Mouse (Mus musculus) embryonic fibroblast, embryonic 13.5 days (primary cell): Measurements from ENCODE around the gene Carmil3. TPM values are rescaled to one million over a fixed set of nuclear protein-coding genes. Genes with fewer than 3 reads are reported as not detected.

Source experiments
- H3K27ac ChIP-seq: 2 replicates; pipeline ENCODE4 v1.5.1; 2012; ENCODE audit warnings: low read length, control low read depth, inconsistent platforms; ENCODE audit not compliant: insufficient read depth
- H3K4me1 ChIP-seq: 2 replicates; pipeline ENCODE4 v1.6.1; 2011; ENCODE audit warnings: low read length; ENCODE audit not compliant: control insufficient read depth, insufficient read depth
- H3K4me3 ChIP-seq: 2 replicates; pipeline ENCODE4 v1.5.1; 2011; ENCODE audit warnings: mild to moderate bottlenecking, control low read depth, low read length; ENCODE audit not compliant: insufficient read depth
- CTCF ChIP-seq: IDR thresholded peaks from 2 replicates; pipeline ENCODE4 v1.5.1; 2011; ENCODE audit warnings: mild to moderate bottlenecking, control low read depth, low read length, moderate library complexity, borderline replicate concordance; ENCODE audit not compliant: insufficient read depth
- POLR2A ChIP-seq: IDR thresholded peaks from 2 replicates; pipeline ENCODE4 v1.6.1; 2011; ENCODE audit warnings: low read depth, mild to moderate bottlenecking, control low read depth, low read length, moderate library complexity
- polyA plus RNA-seq: library from polyadenylated mRNA; stranded (reverse); fragments of >200 nt; gene quantifications from 2 replicates; pipeline ENCODE4 v1.2.4, GENCODE M21; 2011; ENCODE audit warnings: low read depth; ENCODE audit not compliant: missing spikeins, insufficient read length

The Carmil3 gene
- polyA plus RNA-seq, 1 experiment, result 2.9 TPM

DNA sequence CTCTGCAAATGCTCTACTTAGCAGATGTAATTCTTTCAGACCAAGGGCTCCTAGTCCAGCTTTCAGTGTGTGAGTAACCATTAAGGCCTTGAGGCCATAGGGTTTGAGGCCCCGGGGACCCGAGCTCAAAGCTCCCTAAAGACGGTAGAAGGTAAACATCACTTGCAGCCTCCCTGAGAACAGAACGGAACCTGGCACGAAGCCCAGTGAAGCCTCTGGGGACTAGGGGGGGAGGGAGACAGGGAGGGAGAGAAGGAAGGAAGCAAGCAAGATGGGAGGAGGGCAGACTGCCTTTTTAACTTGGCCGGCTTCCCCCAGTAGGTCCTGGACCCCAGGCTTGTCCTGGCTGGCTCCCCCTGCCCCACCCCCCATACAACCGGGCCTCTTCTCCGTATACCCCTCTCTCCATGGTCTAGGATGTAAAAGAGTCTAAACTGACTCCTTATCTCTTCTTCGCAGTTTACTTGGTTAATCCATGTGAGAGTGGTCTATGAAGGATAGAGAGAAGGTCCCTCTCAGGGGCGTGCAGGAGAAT, 50.4 kb downstream of the Carmil3 start:
- Histone ChIP-seq H3K27ac (peak overlapping the region; percentile 23; the same call in 1 of the 2 replicates), H3K4me3 (peak overlapping the region; percentile 83), H3K4me1 (0 out of 2 replicates have a peak, but pooled peaks cover 2% of the 10 kb centered on the region)
- TF ChIP-seq CTCF (no peak), POLR2A (peak; percentile 34; the same call in 1 of the 2 replicates)

DNA sequence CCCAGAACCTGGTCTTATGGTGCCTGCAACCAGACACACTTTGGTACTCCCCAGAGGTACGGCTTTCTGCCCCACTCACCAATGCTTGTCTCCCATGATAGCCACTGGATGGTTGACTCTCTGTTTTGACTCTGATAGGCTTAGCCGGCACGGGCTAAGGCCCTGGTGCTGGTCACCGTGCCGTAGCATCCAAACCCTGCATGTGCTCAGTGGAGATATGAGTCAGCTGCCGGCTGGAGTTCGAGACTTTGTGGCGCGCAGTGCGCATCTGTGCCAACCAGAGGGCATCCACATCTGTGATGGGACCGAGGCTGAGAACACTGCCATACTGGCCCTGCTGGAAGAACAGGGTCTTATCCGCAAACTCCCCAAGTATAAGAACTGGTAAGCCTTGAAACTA, 51.8 kb downstream of the Carmil3 start:
- Histone ChIP-seq H3K27ac (no peak overlapping the region), H3K4me3 (no peak overlapping the region), H3K4me1 (0 out of 2 replicates have a peak, but pooled peaks cover 2% of the 10 kb centered on the region)
- no peak for TF ChIP-seq POLR2A
- no peak for TF ChIP-seq CTCF

DNA sequence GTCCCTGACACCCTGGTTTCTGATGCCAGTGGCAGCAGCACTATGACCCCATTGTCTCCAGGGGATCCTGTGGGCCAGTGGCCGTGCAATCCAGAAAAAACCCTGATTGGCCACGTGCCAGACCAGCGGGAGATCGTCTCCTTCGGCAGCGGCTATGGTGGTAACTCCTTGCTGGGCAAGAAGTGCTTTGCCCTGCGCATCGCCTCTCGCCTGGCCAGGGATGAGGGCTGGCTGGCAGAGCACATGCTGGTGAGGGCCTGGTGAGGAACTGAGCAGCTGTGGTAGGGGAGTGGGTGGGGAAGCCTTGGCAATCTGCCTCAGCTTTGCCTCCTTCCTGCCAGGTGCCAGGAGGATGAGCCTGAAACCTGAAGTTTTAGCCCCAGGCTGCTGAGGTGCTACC, 53.9 kb downstream of the Carmil3 start:
- no peak overlapping the region for H3K27ac ChIP-seq
- TF ChIP-seq POLR2A (no peak), CTCF (no peak)
- no peak overlapping the region for H3K4me3 ChIP-seq
- 0 out of 2 replicates have a peak, but pooled peaks cover 2% of the 10 kb centered on the region for H3K4me1 ChIP-seq

DNA sequence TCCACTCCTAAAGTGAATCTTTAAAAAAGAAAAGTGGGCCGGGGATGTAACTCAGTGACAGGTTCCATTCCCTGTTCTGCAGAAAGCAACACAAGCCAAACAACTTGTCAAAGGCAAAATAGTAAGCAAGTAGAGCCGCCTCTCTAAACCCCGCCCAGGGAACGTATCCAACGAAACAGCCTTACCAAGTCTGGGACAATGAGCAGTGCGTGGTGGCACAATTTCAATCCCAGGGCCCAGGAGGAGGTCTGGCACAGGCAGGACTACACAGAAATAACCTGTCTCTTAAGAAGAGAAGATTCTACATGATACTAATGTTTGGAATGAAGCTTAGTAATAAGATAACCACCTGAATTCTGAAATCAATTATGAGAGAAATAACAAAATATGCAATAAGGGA, 59.7 kb downstream of the Carmil3 start:
- TF ChIP-seq POLR2A, result no peak
- TF ChIP-seq CTCF, result no peak
- H3K4me1 ChIP-seq, result no peaks in the 10 kb centered on the region
- H3K4me3 ChIP-seq, result no peak overlapping the region
- no peak overlapping the region for H3K27ac ChIP-seq

DNA sequence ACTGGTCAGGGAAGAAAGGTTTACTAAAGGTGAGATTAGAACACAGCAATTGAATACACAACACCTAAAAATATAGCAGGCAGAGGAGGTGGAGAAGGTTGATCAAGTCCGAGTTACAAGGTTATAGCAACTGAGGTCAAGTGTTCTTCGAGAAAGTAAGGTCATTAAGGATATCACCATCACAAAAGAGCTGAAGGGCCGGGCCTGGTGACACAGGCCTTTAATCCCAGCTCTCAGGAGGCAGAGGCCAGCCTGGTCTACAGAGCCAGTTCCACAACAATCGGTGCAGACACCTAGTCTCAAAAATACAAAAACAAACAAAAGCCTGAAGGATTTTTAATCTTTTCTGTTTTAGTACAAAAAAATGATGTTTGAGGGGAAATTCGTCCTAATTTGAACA, 60.9 kb downstream of the Carmil3 start:
- no peaks in the 10 kb centered on the region for H3K4me1 ChIP-seq
- no peak overlapping the region for H3K4me3 ChIP-seq
- H3K27ac ChIP-seq, result no peak overlapping the region
- TF ChIP-seq POLR2A (peak; percentile 20; the same call in 1 of the 2 replicates), CTCF (no peak)

DNA sequence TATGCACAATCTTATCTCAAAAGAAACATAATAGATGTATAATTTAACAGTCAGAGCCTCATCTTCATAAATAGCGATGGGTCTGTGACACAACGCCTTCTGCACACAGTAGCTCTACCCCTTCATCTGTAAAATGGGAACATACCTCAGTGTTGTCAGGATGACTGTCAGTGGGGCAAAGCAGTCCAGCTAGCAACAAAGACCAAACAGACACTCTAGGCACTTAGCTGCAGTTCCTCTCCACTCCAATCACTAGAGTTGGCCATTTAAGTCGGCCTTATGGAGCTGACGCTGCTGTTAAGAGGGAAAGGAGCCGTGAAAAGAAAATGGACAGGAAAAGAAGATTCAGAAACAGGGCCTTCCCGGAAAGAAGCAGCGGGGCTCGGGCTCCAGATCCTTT, 61.3 kb downstream of the Carmil3 start:
- no peak overlapping the region for H3K4me3 ChIP-seq
- no peaks in the 10 kb centered on the region for H3K4me1 ChIP-seq
- TF ChIP-seq CTCF (no peak), POLR2A (peak; percentile 62)
- no peak overlapping the region for H3K27ac ChIP-seq

DNA sequence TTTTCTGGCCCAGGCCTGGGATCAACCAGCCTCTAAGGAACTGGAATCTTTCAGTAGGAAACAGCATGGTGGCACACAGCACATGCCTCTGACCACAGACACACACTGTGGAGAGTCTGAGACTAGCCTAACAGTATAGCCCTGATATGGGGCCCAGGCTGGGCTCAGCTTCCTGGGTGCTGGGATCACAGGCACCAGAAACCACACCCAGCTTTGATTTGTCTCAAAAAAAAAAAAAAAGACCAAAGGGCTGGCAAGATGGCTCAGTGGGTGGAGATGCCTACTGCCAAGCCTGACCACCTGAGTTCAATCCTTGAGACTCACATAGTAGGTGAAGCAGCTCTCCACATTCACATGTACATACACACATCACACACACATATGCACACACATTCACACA, 64.2 kb downstream of the Carmil3 start:
- 0 out of 2 replicates have a peak, but pooled peaks have one; percentile 5 for TF ChIP-seq POLR2A
- no peak for TF ChIP-seq CTCF
- H3K4me3 ChIP-seq, result no peak overlapping the region
- no peak overlapping the region for H3K27ac ChIP-seq
- no peaks in the 10 kb centered on the region for H3K4me1 ChIP-seq

DNA sequence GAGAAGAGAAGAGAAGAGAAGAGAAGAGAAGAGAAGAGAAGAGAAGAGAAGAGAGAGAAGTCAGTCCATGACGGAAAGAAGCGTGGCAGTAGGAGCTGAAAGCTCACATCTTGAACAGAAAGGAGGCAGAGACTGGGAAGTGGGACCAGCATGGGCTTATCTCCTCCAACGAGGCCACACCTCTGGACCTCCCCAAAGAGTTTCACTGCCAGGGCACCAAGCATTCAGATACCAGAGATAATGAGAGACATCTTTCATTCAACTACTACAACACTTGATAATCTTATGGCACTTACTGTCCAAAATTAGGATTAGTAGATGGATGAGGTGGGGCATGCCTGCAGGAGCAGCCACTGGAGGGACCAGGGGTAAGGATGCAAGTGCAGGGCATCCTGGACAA, 65.3 kb downstream of the Carmil3 start:
- TF ChIP-seq POLR2A (no peak), CTCF (no peak)
- no peak overlapping the region for H3K4me3 ChIP-seq
- H3K4me1 ChIP-seq, result no peaks in the 10 kb centered on the region
- H3K27ac ChIP-seq, result no peak overlapping the region

DNA sequence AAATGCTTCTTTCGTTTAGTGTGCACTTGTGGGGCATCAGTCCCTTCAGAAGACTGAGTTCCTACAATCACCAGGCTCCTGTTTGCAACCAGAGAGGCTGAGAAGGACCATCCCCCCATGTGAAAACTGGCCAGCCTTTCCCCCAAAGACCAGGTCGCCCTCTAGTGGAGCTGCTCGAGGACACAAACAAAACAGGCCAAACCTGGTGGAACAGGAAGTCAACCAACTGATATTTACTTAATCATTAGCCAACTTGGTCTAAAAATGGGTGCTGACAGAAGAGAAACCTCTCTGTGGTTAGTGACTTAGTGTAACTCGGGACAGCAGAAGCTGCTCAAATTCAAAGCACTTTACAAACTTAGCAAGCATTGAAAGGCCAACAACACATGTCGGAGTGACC, 66.6 kb downstream of the Carmil3 start:
- peak; percentile 64 for TF ChIP-seq CTCF
- TF ChIP-seq POLR2A, result no peak
- Histone ChIP-seq H3K4me1 (peaks cover 3% of the 10 kb centered on the region; the same call in 1 of the 2 replicates), H3K27ac (no peak overlapping the region), H3K4me3 (no peak overlapping the region)

DNA sequence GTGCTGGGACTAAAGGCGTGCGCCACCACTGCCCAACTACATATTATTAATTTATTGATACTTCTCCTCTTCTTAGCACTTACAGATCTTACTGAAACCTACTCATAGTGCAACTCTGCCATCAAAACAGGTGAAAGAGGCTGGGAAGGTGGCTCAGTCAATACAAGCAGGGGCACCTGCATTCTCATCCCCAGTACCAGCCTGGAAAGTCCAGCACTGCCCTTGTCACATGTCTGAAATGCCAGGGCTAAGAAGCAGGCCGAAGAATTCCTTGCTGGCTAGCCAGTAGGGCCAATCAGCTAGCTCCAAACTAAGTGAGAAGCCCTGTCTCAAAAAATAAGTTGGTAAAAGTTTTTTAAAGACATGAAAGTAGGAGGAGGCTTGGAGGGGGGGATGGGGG, 67.1 kb downstream of the Carmil3 start:
- TF ChIP-seq POLR2A, result no peak
- no peak for TF ChIP-seq CTCF
- Histone ChIP-seq H3K4me3 (no peak overlapping the region), H3K4me1 (peaks cover 3% of the 10 kb centered on the region; the same call in 1 of the 2 replicates), H3K27ac (no peak overlapping the region)

Other genes starting within 250 kb of the Carmil3 start
- 39.6 and 51.8 TPM in 2 replicates for gene Dhrs4, start 11.9 kb upstream of the Carmil3 start, polyA plus RNA-seq
- gene Cpne6, start 19.8 kb downstream of the Carmil3 start, polyA plus RNA-seq, result not detected in 2 replicates
- gene Nrl, start 34.3 kb downstream of the Carmil3 start, polyA plus RNA-seq, result not detected in 2 replicates
- gene Pck2, start 49.6 kb downstream of the Carmil3 start, polyA plus RNA-seq, result 120 and 151 TPM in 2 replicates
- 19.4 and 20.7 TPM in 2 replicates for gene Dcaf11, start 69.4 kb downstream of the Carmil3 start, polyA plus RNA-seq
- gene A730061H03Rik, start 69.8 kb downstream of the Carmil3 start, polyA plus RNA-seq, result not detected in 2 replicates
- gene Fitm1, start 85.0 kb downstream of the Carmil3 start, polyA plus RNA-seq, result not detected in 2 replicates
- 87.2 and 116 TPM in 2 replicates for gene Psme1, start 87.5 kb downstream of the Carmil3 start, polyA plus RNA-seq
- 8.9 and 10.0 TPM in 2 replicates for gene Emc9, start 94.7 kb downstream of the Carmil3 start, polyA plus RNA-seq
- gene Psme2, start 100.5 kb downstream of the Carmil3 start, polyA plus RNA-seq, result 169 and 242 TPM in 2 replicates
- gene Rnf31, start 101.1 kb downstream of the Carmil3 start, polyA plus RNA-seq, result 17.0 and 24.7 TPM in 2 replicates
- gene Irf9, start 112.9 kb downstream of the Carmil3 start, polyA plus RNA-seq, result 24.2 and 33.2 TPM in 2 replicates
- gene Rec8, start 127.4 kb downstream of the Carmil3 start, polyA plus RNA-seq, result 0.65 TPM in 1 of 2 replicates, not detected in the other
- 131 and 143 TPM in 2 replicates for gene Ipo4, start 145.3 kb downstream of the Carmil3 start, polyA plus RNA-seq
- 13.1 and 22.2 TPM in 2 replicates for gene Gm49378, start 147.2 kb downstream of the Carmil3 start, polyA plus RNA-seq
- 77.1 and 90.9 TPM in 2 replicates for gene Tm9sf1, start 153.2 kb downstream of the Carmil3 start, polyA plus RNA-seq
- 0.73 and 0.81 TPM in 2 replicates for gene Tssk4, start 159.5 kb downstream of the Carmil3 start, polyA plus RNA-seq
- 28.9 and 30.0 TPM in 2 replicates for gene Mdp1, start 169.9 kb downstream of the Carmil3 start, polyA plus RNA-seq
- gene Gmpr2, start 181.3 kb downstream of the Carmil3 start, polyA plus RNA-seq, result 33.6 and 34.1 TPM in 2 replicates
- 287 and 295 TPM in 2 replicates for gene Nedd8, start 181.5 kb downstream of the Carmil3 start, polyA plus RNA-seq
- 19.7 and 20.8 TPM in 2 replicates for gene Tinf2, start 191.2 kb downstream of the Carmil3 start, polyA plus RNA-seq
- gene Tgm1, start 223.3 kb downstream of the Carmil3 start, polyA plus RNA-seq, result 0.25 and 0.32 TPM in 2 replicates
- 11.5 and 16.3 TPM in 2 replicates for gene Rabggta, start 231.6 kb downstream of the Carmil3 start, polyA plus RNA-seq